Mouse (Mus musculus) lung, embryonic 15.5 days (tissue): ENCODE results near the gene 4833420G17Rik. TPM values are rescaled to one million over a fixed set of nuclear protein-coding genes. Genes with fewer than 3 reads are reported as not detected.

ENCODE experiments used
- ATAC-seq: fragments of 200-750 bp; cut with Nextera tagmentation; 2 replicates; pipeline ENCODE4 v1.8.0; 2017; ENCODE audit warnings: moderate number of reproducible peaks, borderline replicate concordance; ENCODE audit not compliant: low FRiP score, low TSS enrichment; ENCODE audit errors: extremely low read depth
- H3K27ac ChIP-seq: fragments of 300-500 bp; sonication (generic); 2 replicates; pipeline ENCODE4 v1.5.1; 2015; ENCODE audit warnings: moderate library complexity, mild to moderate bottlenecking, inconsistent platforms
- H3K27me3 ChIP-seq: fragments of 300-500 bp; sonication (generic); 2 replicates; pipeline ENCODE4 v1.6.1; 2015; ENCODE audit warnings: inconsistent platforms
- H3K36me3 ChIP-seq: fragments of 300-500 bp; sonication (generic); 2 replicates; pipeline ENCODE4 v1.6.1; 2015; ENCODE audit warnings: inconsistent platforms
- H3K4me1 ChIP-seq: fragments of 300-500 bp; sonication (generic); 2 replicates; pipeline ENCODE4 v1.6.1; 2015; ENCODE audit warnings: inconsistent platforms
- H3K4me2 ChIP-seq: fragments of 300-500 bp; sonication (generic); 2 replicates; pipeline ENCODE4 v1.6.1; 2015; ENCODE audit warnings: inconsistent platforms, mild to moderate bottlenecking, moderate library complexity
- H3K4me3 ChIP-seq: fragments of 300-500 bp; sonication (generic); 2 replicates; pipeline ENCODE4 v1.5.1; 2015; ENCODE audit warnings: mild to moderate bottlenecking, inconsistent platforms
- H3K9ac ChIP-seq: fragments of 300-500 bp; sonication (generic); 2 replicates; pipeline ENCODE4 v1.6.1; 2015; ENCODE audit warnings: inconsistent platforms
- H3K9me3 ChIP-seq: fragments of 300-500 bp; sonication (generic); 2 replicates; pipeline ENCODE4 v1.6.1; 2016; ENCODE audit warnings: inconsistent platforms
- WGBS: fragments of 180-500 bp; shearing (Covaris S2); methylation state at CpG from one replicate; pipeline ENCODE4 v1.1.7; 2015; 5-methylcytosine and 5-hydroxymethylcytosine counted together
- polyA plus RNA-seq: library from polyadenylated mRNA; unstranded; fragments of >200 nt; fragmentation: Nextera tagmentation; extraction: Ambion mirVana; gene quantifications from 2 replicates; pipeline ENCODE4 v1.2.1, GENCODE M21; 2015

The 4833420G17Rik gene
- 52.0 and 53.1 TPM in 2 replicates for polyA plus RNA-seq

- Histone ChIP-seq H3K36me3 (peaks cover 22% of the 10 kb centered on the region), H3K4me1 (peaks cover 7% of the 10 kb centered on the region), H3K27me3 (no peaks in the 10 kb centered on the region), H3K9me3 (no peaks in the 10 kb centered on the region), H3K4me3 (peak within 1 kb of the TSS; percentile 70), H3K4me2 (peak within 1 kb of the TSS; percentile 55), H3K9ac (peak within 1 kb of the TSS; percentile 65), H3K27ac (peak within 1 kb of the TSS; percentile 65)
- WGBS, result 7% methylated on average over 57 of the region's 57 CpGs
- ATAC-seq, result peak; percentile 95
These were observed at the start of gene 4833420G17Rik for GRCm38 (mm10) chr13:119462596-119463560. 4833420G17Rik (plus strand) TSS chr13:119462768.

- Histone ChIP-seq H3K4me2 (no peak overlapping the region), H3K27ac (no peak overlapping the region), H3K9ac (no peak overlapping the region), H3K9me3 (no peaks in the 10 kb centered on the region), H3K36me3 (no peaks in the 10 kb centered on the region), H3K4me3 (no peak overlapping the region), H3K4me1 (peaks cover 2% of the 10 kb centered on the region), H3K27me3 (no peaks in the 10 kb centered on the region)
- ATAC-seq, result no peak
- 6% methylated on average over 2 of the region's 2 CpGs for WGBS
These were observed 49.5 kb upstream of the 4833420G17Rik start for GRCm38 (mm10) chr13:119413026-119413425.

- Histone ChIP-seq H3K4me2 (no peak overlapping the region), H3K9ac (no peak overlapping the region), H3K27ac (no peak overlapping the region), H3K9me3 (no peaks in the 10 kb centered on the region), H3K4me3 (no peak overlapping the region), H3K4me1 (no peaks in the 10 kb centered on the region), H3K27me3 (no peaks in the 10 kb centered on the region), H3K36me3 (no peaks in the 10 kb centered on the region)
- WGBS, result 85% methylated on average over 3 of the region's 3 CpGs
- ATAC-seq, result no peak
These were observed 44.1 kb upstream of the 4833420G17Rik start for GRCm38 (mm10) chr13:119418479-119418878.

GRCm38 (mm10) chr13:119430164-119430563, 32.4 kb upstream of the 4833420G17Rik start:
- Histone ChIP-seq H3K4me2 (peak overlapping the region; percentile 78), H3K27ac (peak overlapping the region; percentile 98; the same call in 1 of the 2 replicates), H3K4me3 (peak overlapping the region; percentile 98), H3K4me1 (peaks cover 20% of the 10 kb centered on the region), H3K9ac (peak overlapping the region; percentile 99), H3K9me3 (no peaks in the 10 kb centered on the region), H3K36me3 (0 out of 2 replicates have a peak, but pooled peaks cover 3% of the 10 kb centered on the region), H3K27me3 (no peaks in the 10 kb centered on the region)
- no peak for ATAC-seq
- WGBS, result 11% methylated on average over 8 of the region's 8 CpGs

GRCm38 (mm10) chr13:119432041-119432440, 30.5 kb upstream of the 4833420G17Rik start:
- no peaks in the 10 kb centered on the region for H3K27me3 ChIP-seq
- H3K36me3 ChIP-seq, result 0 out of 2 replicates have a peak, but pooled peaks cover 9% of the 10 kb centered on the region
- H3K9me3 ChIP-seq, result no peaks in the 10 kb centered on the region
- no peak overlapping the region for H3K27ac ChIP-seq
- ATAC-seq, result no peak
- no peak overlapping the region for H3K9ac ChIP-seq
- no peak overlapping the region for H3K4me3 ChIP-seq
- H3K4me2 ChIP-seq, result no peak overlapping the region; the same call in 1 of the 2 replicates
- 26% methylated on average over 1 of the region's 1 CpGs for WGBS
- peaks cover 20% of the 10 kb centered on the region for H3K4me1 ChIP-seq

GRCm38 (mm10) chr13:119434359-119434758, 28.2 kb upstream of the 4833420G17Rik start:
- no peak overlapping the region for H3K4me2 ChIP-seq
- H3K4me1 ChIP-seq, result peaks cover 20% of the 10 kb centered on the region
- H3K27me3 ChIP-seq, result no peaks in the 10 kb centered on the region
- H3K9ac ChIP-seq, result no peak overlapping the region
- H3K27ac ChIP-seq, result no peak overlapping the region
- peaks cover 23% of the 10 kb centered on the region for H3K36me3 ChIP-seq
- no peak for ATAC-seq
- WGBS, result 86% methylated on average over 7 of the region's 7 CpGs
- H3K9me3 ChIP-seq, result no peaks in the 10 kb centered on the region
- no peak overlapping the region for H3K4me3 ChIP-seq

- no peaks in the 10 kb centered on the region for H3K27me3 ChIP-seq
- peaks cover 62% of the 10 kb centered on the region for H3K36me3 ChIP-seq
These were observed 20.3 kb upstream of the 4833420G17Rik start for GRCm38 (mm10) chr13:119442244-119442643.

GRCm38 (mm10) chr13:119453563-119453962, 9.0 kb upstream of the 4833420G17Rik start:
- Histone ChIP-seq H3K9ac (no peak overlapping the region), H3K4me2 (no peak overlapping the region), H3K4me1 (no peaks in the 10 kb centered on the region), H3K36me3 (peaks cover 54% of the 10 kb centered on the region), H3K27me3 (no peaks in the 10 kb centered on the region), H3K9me3 (no peaks in the 10 kb centered on the region), H3K4me3 (no peak overlapping the region), H3K27ac (no peak overlapping the region)
- ATAC-seq, result no peak
- WGBS, result 94% methylated on average over 4 of the region's 4 CpGs

More at GRCm38 (mm10) chr13:119442244-119442643, 20.3 kb upstream of the 4833420G17Rik start:
- H3K9ac ChIP-seq, result no peak overlapping the region
- ATAC-seq, result no peak
- no peak overlapping the region for H3K4me2 ChIP-seq
- no peaks in the 10 kb centered on the region for H3K4me1 ChIP-seq
- H3K4me3 ChIP-seq, result no peak overlapping the region
- WGBS, result 77% methylated on average over 1 of the region's 1 CpGs
- no peak overlapping the region for H3K27ac ChIP-seq
- no peaks in the 10 kb centered on the region for H3K9me3 ChIP-seq

GRCm38 (mm10) chr13:119455082-119455481, 7.5 kb upstream of the 4833420G17Rik start:
- H3K27me3 ChIP-seq, result no peaks in the 10 kb centered on the region
- no peak for ATAC-seq
- no peak overlapping the region for H3K4me2 ChIP-seq
- no peak overlapping the region for H3K27ac ChIP-seq
- H3K9ac ChIP-seq, result no peak overlapping the region
- H3K9me3 ChIP-seq, result no peaks in the 10 kb centered on the region
- no peak overlapping the region for H3K4me3 ChIP-seq
- peaks cover 52% of the 10 kb centered on the region for H3K36me3 ChIP-seq
- no peaks in the 10 kb centered on the region for H3K4me1 ChIP-seq

- Histone ChIP-seq H3K4me3 (no peak overlapping the region), H3K9ac (no peak overlapping the region), H3K36me3 (peaks cover 40% of the 10 kb centered on the region), H3K27ac (no peak overlapping the region), H3K4me1 (no peaks in the 10 kb centered on the region), H3K9me3 (no peaks in the 10 kb centered on the region), H3K27me3 (no peaks in the 10 kb centered on the region), H3K4me2 (no peak overlapping the region)
- no peak for ATAC-seq
- 89% methylated on average over 7 of the region's 7 CpGs for WGBS
These were observed 6.2 kb upstream of the 4833420G17Rik start for GRCm38 (mm10) chr13:119456342-119456741.

- H3K27me3 ChIP-seq, result no peaks in the 10 kb centered on the region
- H3K4me2 ChIP-seq, result peak overlapping the region; percentile 55
- H3K36me3 ChIP-seq, result peaks cover 20% of the 10 kb centered on the region
- no peaks in the 10 kb centered on the region for H3K9me3 ChIP-seq
- peak overlapping the region; percentile 65 for H3K27ac ChIP-seq
- peak overlapping the region; percentile 65 for H3K9ac ChIP-seq
- 8% methylated on average over 10 of the region's 10 CpGs for WGBS
- peak overlapping the region; percentile 70 for H3K4me3 ChIP-seq
- peaks cover 7% of the 10 kb centered on the region for H3K4me1 ChIP-seq
- ATAC-seq, result peak; percentile 57; the same call in 1 of the 2 replicates
These were observed 520 bp upstream of the 4833420G17Rik start for GRCm38 (mm10) chr13:119461900-119462595.
